Mouse (Mus musculus) limb, embryonic 15.5 days (tissue): ENCODE measurements around the gene Syne3. TPM values are rescaled to one million over a fixed set of nuclear protein-coding genes. Genes with fewer than 3 reads are reported as not detected.

Source experiments
- ATAC-seq: fragments of 200-750 bp; cut with Nextera tagmentation; 2 replicates; pipeline ENCODE4 v1.8.0; 2017; ENCODE audit warnings: low read depth, moderate TSS enrichment; ENCODE audit not compliant: insufficient number of reproducible peaks, low FRiP score, low TSS enrichment
- H3K27ac ChIP-seq: fragments of 300-500 bp; sonication (generic); 2 replicates; pipeline ENCODE4 v1.5.1; 2015; ENCODE audit warnings: moderate library complexity, mild to moderate bottlenecking, inconsistent platforms
- H3K27me3 ChIP-seq: fragments of 300-500 bp; sonication (generic); 2 replicates; pipeline ENCODE4 v1.6.1; 2015; ENCODE audit warnings: inconsistent platforms
- H3K36me3 ChIP-seq: fragments of 300-500 bp; sonication (generic); 2 replicates; pipeline ENCODE4 v1.6.1; 2015; ENCODE audit warnings: inconsistent platforms
- H3K4me1 ChIP-seq: fragments of 300-500 bp; sonication (generic); 2 replicates; pipeline ENCODE4 v1.6.1; 2015; ENCODE audit warnings: inconsistent platforms
- H3K4me2 ChIP-seq: fragments of 300-500 bp; sonication (generic); 2 replicates; pipeline ENCODE4 v1.6.1; 2015; ENCODE audit warnings: mild to moderate bottlenecking, inconsistent platforms
- H3K4me3 ChIP-seq: fragments of 300-500 bp; sonication (generic); 2 replicates; pipeline ENCODE4 v1.5.1; 2015; ENCODE audit warnings: mild to moderate bottlenecking, inconsistent platforms
- H3K9ac ChIP-seq: fragments of 300-500 bp; sonication (generic); 2 replicates; pipeline ENCODE4 v1.6.1; 2015; ENCODE audit warnings: inconsistent platforms
- H3K9me3 ChIP-seq: fragments of 300-500 bp; sonication (generic); 2 replicates; pipeline ENCODE4 v1.6.1; 2016; ENCODE audit warnings: inconsistent platforms
- WGBS: fragments of 180-500 bp; shearing (Covaris S2); methylation state at CpG from one replicate; pipeline ENCODE4 v1.1.7; 2015; 5-methylcytosine and 5-hydroxymethylcytosine counted together
- polyA plus RNA-seq: library from polyadenylated mRNA; unstranded; fragments of >200 nt; fragmentation: Nextera tagmentation; extraction: Ambion mirVana; gene quantifications from 2 replicates; pipeline ENCODE4 v1.2.1, GENCODE M21; 2015

Gene Syne3
- polyA plus RNA-seq, 1 experiment from 2014 or later: 3.3 TPM

DNA sequence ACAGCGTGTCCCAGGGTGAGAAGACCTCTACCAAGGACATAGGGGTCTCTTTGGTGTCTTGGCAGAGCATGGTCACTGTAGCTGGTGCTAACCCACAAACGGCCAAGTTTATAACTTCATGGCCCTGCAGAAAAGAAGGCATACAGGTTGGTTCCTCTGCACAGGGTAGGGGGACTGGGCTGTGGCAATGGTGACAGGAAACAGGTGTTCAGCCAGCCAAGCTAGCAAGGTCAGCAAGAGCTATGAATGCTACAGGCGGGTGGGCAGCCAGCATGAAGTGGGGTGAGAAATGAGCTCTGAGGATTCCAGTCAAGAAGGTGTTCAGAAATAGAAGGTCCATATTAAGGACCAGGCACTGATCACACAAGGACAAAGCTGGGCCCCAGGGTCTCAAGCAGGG, 96.6 kb downstream of the Syne3 start:
- WGBS: 72% methylated on average over 3 of the region's 3 CpGs
- Histone ChIP-seq H3K4me3 (no peak overlapping the region), H3K27me3 (no peaks in the 10 kb centered on the region), H3K9me3 (no peaks in the 10 kb centered on the region), H3K27ac (no peak overlapping the region), H3K4me1 (peaks cover 11% of the 10 kb centered on the region; the same call in 1 of the 2 replicates), H3K9ac (no peak overlapping the region), H3K4me2 (no peak overlapping the region), H3K36me3 (no peaks in the 10 kb centered on the region)
- no peak for ATAC-seq

DNA sequence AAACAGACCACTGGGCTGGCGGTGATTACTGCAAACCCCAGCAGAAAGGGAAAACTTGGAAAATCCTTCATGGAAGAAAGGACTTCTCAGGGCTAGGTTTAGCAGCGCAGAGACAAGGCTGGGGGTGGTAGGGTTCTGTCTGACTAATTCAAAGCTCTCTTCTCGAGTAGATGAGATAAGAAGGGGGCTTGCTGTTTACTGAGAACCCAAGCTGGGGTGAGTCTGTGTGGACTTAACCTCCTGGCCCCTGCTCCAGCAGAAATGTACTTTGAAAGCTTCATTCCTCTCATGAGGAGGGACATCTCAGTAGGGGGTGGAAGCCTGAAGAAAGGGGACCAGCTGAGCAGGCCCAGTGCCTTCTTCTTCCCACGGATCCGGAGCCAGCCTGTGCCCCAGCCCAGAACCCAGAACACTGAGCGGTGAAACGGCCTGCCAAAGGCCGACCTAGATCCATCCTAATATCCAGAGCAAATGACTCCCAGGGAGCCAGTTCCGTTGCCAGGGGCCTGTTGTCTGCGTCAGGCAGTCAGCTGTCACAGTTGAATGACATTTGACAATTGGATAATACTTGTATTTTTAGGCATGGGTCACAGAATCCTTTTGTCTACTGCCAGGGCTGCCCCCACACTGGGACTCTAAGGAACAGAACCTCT, 97.2 kb downstream of the Syne3 start:
- H3K4me1 ChIP-seq: peaks cover 12% of the 10 kb centered on the region; the same call in 1 of the 2 replicates
- WGBS: 60% methylated on average over 10 of the region's 10 CpGs
- H3K4me2 ChIP-seq: no peak overlapping the region
- no peak overlapping the region for H3K4me3 ChIP-seq
- H3K27me3 ChIP-seq: no peaks in the 10 kb centered on the region
- H3K27ac ChIP-seq: no peak overlapping the region
- no peaks in the 10 kb centered on the region for H3K36me3 ChIP-seq
- no peak overlapping the region; the same call in 1 of the 2 replicates for H3K9ac ChIP-seq
- ATAC-seq: no peak
- H3K9me3 ChIP-seq: no peaks in the 10 kb centered on the region

DNA sequence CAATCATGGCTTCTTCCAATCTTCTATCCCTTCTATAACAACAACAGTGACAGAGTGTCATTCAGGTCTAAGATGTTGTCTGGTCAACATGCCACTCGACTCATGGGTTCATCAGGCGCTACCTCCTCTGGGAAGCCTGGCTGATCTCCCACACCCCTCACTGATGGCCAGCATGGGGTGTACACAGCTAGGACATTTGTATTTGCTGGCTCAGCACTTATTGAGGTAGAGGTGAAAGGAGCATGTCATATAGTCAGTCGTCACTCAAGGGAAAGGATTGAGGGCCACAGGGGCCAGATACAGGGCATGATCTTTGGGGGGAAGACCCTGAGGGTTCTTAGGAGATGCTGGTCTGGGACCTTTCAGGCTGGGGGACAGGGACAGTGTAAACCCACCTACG, 99.9 kb downstream of the Syne3 start:
- Histone ChIP-seq H3K4me1 (peaks cover 12% of the 10 kb centered on the region; the same call in 1 of the 2 replicates), H3K36me3 (no peaks in the 10 kb centered on the region), H3K27ac (no peak overlapping the region), H3K4me2 (no peak overlapping the region), H3K9me3 (no peaks in the 10 kb centered on the region), H3K27me3 (0 out of 2 replicates have a peak, but pooled peaks cover 3% of the 10 kb centered on the region), H3K9ac (no peak overlapping the region), H3K4me3 (no peak overlapping the region)
- 89% methylated on average over 4 of the region's 4 CpGs for WGBS
- ATAC-seq: no peak

DNA sequence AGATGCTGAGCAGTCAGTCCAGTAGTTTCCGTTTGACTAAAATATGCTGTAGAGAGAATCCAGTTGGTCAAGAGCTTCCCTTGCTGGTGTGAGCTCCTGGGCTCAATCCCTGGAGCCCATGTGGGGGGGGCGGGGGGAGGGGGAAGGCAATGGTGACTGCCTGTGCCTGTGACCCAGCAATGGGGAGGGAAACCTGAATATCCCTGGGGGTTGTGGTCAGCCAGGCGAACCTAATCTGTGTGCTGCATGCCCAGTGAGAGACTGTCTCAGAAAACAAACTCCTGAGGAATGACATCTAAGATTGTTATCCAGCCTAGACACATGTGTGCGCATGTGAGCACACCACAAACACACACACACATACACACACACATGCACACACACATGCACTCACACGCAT, 100.6 kb downstream of the Syne3 start:
- ATAC-seq: no peak
- no peak overlapping the region for H3K27ac ChIP-seq

DNA sequence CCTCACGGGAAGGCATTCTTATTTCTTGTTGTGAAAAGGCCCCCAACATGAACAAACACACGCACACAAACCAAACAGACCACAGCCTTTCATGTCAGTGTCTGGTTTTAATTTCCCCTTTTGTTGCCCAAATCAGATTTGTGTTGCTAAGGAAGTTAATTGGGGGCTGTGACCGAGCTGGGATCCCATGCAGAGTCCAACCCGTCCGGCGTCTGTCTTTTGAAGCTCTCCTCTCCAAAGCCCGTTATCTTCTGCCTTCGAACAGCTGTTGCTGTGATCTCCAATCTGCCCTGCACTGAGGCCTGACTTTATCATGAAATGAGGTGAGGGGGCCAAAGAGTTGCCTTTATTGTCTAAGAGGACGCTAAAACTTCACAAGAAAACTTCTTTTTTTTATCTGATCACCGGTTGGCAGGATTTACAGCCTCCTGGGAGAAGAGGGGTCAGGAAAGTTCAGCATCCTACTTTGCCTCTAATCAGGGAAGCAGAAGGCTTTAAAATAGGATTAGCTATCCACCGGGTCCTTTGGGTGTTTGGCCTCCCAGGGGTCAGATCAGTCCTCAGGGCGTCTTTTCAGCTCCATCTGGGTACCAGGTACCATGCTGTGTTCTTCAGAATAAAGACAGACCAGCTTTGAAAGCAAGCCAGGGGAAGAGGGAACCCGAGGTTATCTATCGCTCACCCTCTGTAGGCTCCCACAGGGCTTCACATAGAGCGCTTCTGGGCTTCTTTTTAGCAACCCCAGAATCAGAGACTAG, 101.4 kb downstream of the Syne3 start:
- Histone ChIP-seq H3K4me1 (peaks cover 18% of the 10 kb centered on the region), H3K9me3 (no peaks in the 10 kb centered on the region), H3K27me3 (peaks cover 7% of the 10 kb centered on the region; the same call in 1 of the 2 replicates), H3K9ac (no peak overlapping the region), H3K36me3 (no peaks in the 10 kb centered on the region), H3K27ac (no peak overlapping the region), H3K4me2 (no peak overlapping the region), H3K4me3 (no peak overlapping the region)
- 22% methylated on average over 15 of the region's 15 CpGs for WGBS
- ATAC-seq: no peak

More for the DNA sequence above, 100.6 kb downstream of the Syne3 start:
- WGBS: 64% methylated on average over 5 of the region's 5 CpGs
- no peak overlapping the region for H3K9ac ChIP-seq
- H3K9me3 ChIP-seq: no peaks in the 10 kb centered on the region
- peaks cover 3% of the 10 kb centered on the region; the same call in 1 of the 2 replicates for H3K27me3 ChIP-seq
- no peak overlapping the region for H3K4me3 ChIP-seq
- no peaks in the 10 kb centered on the region for H3K36me3 ChIP-seq
- peaks cover 14% of the 10 kb centered on the region for H3K4me1 ChIP-seq
- H3K4me2 ChIP-seq: no peak overlapping the region

DNA sequence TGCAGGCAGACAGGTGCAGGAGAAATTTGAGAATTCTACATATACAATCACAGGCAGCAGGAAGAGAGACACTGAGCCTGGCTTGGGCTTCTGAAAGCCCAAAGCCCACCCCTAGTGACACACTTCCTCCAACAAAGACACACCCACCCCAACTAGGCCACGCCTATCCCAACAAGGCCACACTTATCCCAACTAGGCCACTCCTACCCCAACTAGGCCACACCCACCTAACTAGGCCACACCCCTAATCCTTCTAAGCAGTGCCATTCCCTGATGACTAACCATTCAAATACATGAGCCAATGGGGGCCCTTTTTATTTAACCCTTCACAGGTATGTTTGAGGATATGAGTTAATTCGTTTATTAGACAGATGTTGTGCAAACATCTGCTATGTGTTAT, 102.5 kb downstream of the Syne3 start:
- H3K27me3 ChIP-seq: peaks cover 7% of the 10 kb centered on the region; the same call in 1 of the 2 replicates
- H3K9ac ChIP-seq: no peak overlapping the region
- H3K4me3 ChIP-seq: no peak overlapping the region
- no peak overlapping the region for H3K27ac ChIP-seq
- H3K4me2 ChIP-seq: no peak overlapping the region
- no peaks in the 10 kb centered on the region for H3K36me3 ChIP-seq
- peaks cover 21% of the 10 kb centered on the region for H3K4me1 ChIP-seq
- WGBS: 77% methylated on average over 2 of the region's 2 CpGs
- no peaks in the 10 kb centered on the region for H3K9me3 ChIP-seq
- ATAC-seq: no peak

GRCm38 (mm10) chr12:104904138-104904537, 105.5 kb downstream of the Syne3 start:
- H3K36me3 ChIP-seq: no peaks in the 10 kb centered on the region
- H3K27ac ChIP-seq: no peak overlapping the region
- ATAC-seq: no peak
- peaks cover 10% of the 10 kb centered on the region; the same call in 1 of the 2 replicates for H3K27me3 ChIP-seq
- no peak overlapping the region for H3K4me2 ChIP-seq
- WGBS: 12% methylated on average over 5 of the region's 5 CpGs
- H3K9me3 ChIP-seq: no peaks in the 10 kb centered on the region
- H3K9ac ChIP-seq: no peak overlapping the region
- peaks cover 37% of the 10 kb centered on the region for H3K4me1 ChIP-seq
- H3K4me3 ChIP-seq: no peak overlapping the region

GRCm38 (mm10) chr12:104902392-104903053, 107.1 kb downstream of the Syne3 start:
- 69% methylated on average over 13 of the region's 13 CpGs for WGBS
- peaks cover 32% of the 10 kb centered on the region for H3K4me1 ChIP-seq

GRCm38 (mm10) chr12:104901320-104901719, 108.3 kb downstream of the Syne3 start:
- H3K9me3 ChIP-seq: no peaks in the 10 kb centered on the region
- no peak overlapping the region for H3K4me2 ChIP-seq
- H3K4me1 ChIP-seq: peaks cover 44% of the 10 kb centered on the region
- H3K9ac ChIP-seq: no peak overlapping the region
- no peaks in the 10 kb centered on the region for H3K36me3 ChIP-seq
- ATAC-seq: peak; percentile 41; the same call in 1 of the 2 replicates
- no peak overlapping the region for H3K4me3 ChIP-seq
- WGBS: 21% methylated on average over 8 of the region's 8 CpGs
- peaks cover 10% of the 10 kb centered on the region; the same call in 1 of the 2 replicates for H3K27me3 ChIP-seq
- H3K27ac ChIP-seq: peak overlapping the region; percentile 76

More at GRCm38 (mm10) chr12:104902392-104903053, 107.1 kb downstream of the Syne3 start:
- Histone ChIP-seq H3K4me2 (no peak overlapping the region), H3K27me3 (peaks cover 10% of the 10 kb centered on the region; the same call in 1 of the 2 replicates), H3K36me3 (no peaks in the 10 kb centered on the region), H3K9ac (no peak overlapping the region), H3K4me3 (no peak overlapping the region), H3K27ac (no peak overlapping the region), H3K9me3 (no peaks in the 10 kb centered on the region)
- no peak for ATAC-seq

DNA sequence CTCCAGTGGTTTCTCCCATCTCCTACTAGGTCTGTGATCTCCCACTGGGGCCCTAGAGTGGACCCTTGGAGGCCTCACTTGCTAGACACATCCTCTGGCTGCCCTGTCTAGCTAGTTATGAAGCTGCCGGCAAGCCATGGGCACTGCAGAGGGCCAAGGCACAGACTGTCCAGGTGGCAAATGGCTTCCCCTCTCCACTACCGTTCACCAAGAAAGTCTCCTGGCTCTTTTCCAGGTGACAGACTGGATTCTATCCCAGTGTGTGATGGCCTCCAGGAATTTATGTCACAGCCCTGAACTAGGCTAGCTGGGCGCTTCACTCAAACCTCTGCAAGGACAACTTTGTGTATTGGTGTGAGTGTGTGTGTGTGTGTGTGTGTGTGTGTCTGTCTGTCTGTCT, 109.8 kb downstream of the Syne3 start:
- Histone ChIP-seq H3K27me3 (peaks cover 7% of the 10 kb centered on the region; the same call in 1 of the 2 replicates), H3K9ac (no peak overlapping the region), H3K36me3 (no peaks in the 10 kb centered on the region), H3K4me3 (no peak overlapping the region), H3K27ac (0 out of 2 replicates have a peak overlapping the region, but pooled peaks have one; percentile 13), H3K4me2 (no peak overlapping the region), H3K4me1 (peaks cover 44% of the 10 kb centered on the region), H3K9me3 (no peaks in the 10 kb centered on the region)
- ATAC-seq: no peak
- WGBS: 49% methylated on average over 3 of the region's 3 CpGs

- no peak overlapping the region for H3K27ac ChIP-seq
- peaks cover 44% of the 10 kb centered on the region for H3K4me1 ChIP-seq
- H3K9ac ChIP-seq: no peak overlapping the region
- 58% methylated on average over 11 of the region's 11 CpGs for WGBS
- no peaks in the 10 kb centered on the region for H3K36me3 ChIP-seq
- H3K27me3 ChIP-seq: peaks cover 7% of the 10 kb centered on the region; the same call in 1 of the 2 replicates
- ATAC-seq: no peak
- H3K9me3 ChIP-seq: no peaks in the 10 kb centered on the region
- H3K4me3 ChIP-seq: no peak overlapping the region
- no peak overlapping the region for H3K4me2 ChIP-seq
Observed at GRCm38 (mm10) chr12:104899161-104899560, 110.4 kb downstream of the Syne3 start.
